Comparison of ENCODE assay signal across 8 mouse cellular contexts in genomic region chr2:152332101-152332825, GRCm38 (mm10). TPM values are rescaled to one million over a fixed set of nuclear protein-coding genes. Genes with fewer than 3 reads are reported as not detected.
DNase-seq lines count a peak whose midpoint lies in the region; ATAC-seq and TF ChIP-seq lines count a peak whose summit lies in the region.

Rbck1 (minus strand) TSS chr2:152332653.

- peak within 1 kb of the TSS; percentile 76 for H3K4me2 ChIP-seq in embryonic facial prominence, embryonic 13.5 days
- peak within 1 kb of the TSS; percentile 88 for H3K4me2 ChIP-seq in limb, embryonic 14.5 days (replicated peaks; ENCODE audit: low read depth, low read length, severe bottlenecking)
- peak within 1 kb of the TSS; percentile 87 for H3K4me2 ChIP-seq in midbrain, postnatal 0 days (ENCODE audit: low read depth, low read length, poor library complexity, severe bottlenecking)

- peak within 1 kb of the TSS; percentile 79 for H3K27ac ChIP-seq in embryonic facial prominence, embryonic 13.5 days
- peak within 1 kb of the TSS; percentile 83 for H3K27ac ChIP-seq in limb, embryonic 14.5 days (replicated peaks; ENCODE audit: low read depth, low read length)
- peak within 1 kb of the TSS; percentile 79 for H3K27ac ChIP-seq in midbrain, postnatal 0 days (ENCODE audit: low read depth, low read length)

- TF ChIP-seq POLR2A in limb, embryonic 14.5 days (IDR thresholded peaks at IDR 0.05; ENCODE audit: borderline replicate concordance, extremely low read depth, insufficient read depth, insufficient read length) = 0 out of 2 replicates have a peak, but pooled peaks have one; percentile 80

- peaks cover 21% of the 10 kb centered on the region for H3K4me1 ChIP-seq in embryonic facial prominence, embryonic 13.5 days
- H3K4me1 ChIP-seq in limb, embryonic 14.5 days (ENCODE audit: control insufficient read depth, insufficient read depth, low read length) = peaks cover 14% of the 10 kb centered on the region
- H3K4me1 ChIP-seq in midbrain, postnatal 0 days (ENCODE audit: insufficient read depth, low read length) = peaks cover 9% of the 10 kb centered on the region

- WGBS in embryonic facial prominence, embryonic 13.5 days = under 1% methylated on average over 54 of the region's 54 CpGs
- WGBS in limb, embryonic 14.5 days = 0% methylated on average over 54 of the region's 54 CpGs
- WGBS in midbrain, postnatal 0 days = under 1% methylated on average over 54 of the region's 54 CpGs

- H3K27me3 ChIP-seq in embryonic facial prominence, embryonic 13.5 days = no peaks in the 10 kb centered on the region
- H3K27me3 ChIP-seq in limb, embryonic 14.5 days (ENCODE audit: control insufficient read depth, insufficient read depth, low read length) = no peaks in the 10 kb centered on the region
- no peaks in the 10 kb centered on the region for H3K27me3 ChIP-seq in midbrain, postnatal 0 days (ENCODE audit: insufficient read depth, low read length)

- H3K4me3 ChIP-seq in embryonic facial prominence, embryonic 13.5 days = peak within 1 kb of the TSS; percentile 82
- peak within 1 kb of the TSS; percentile 92 for H3K4me3 ChIP-seq in limb, embryonic 14.5 days (replicated peaks; ENCODE audit: low read length)
- H3K4me3 ChIP-seq in midbrain, postnatal 0 days (ENCODE audit: low read depth, low read length) = peak within 1 kb of the TSS; percentile 89

- H3K9me3 ChIP-seq in embryonic facial prominence, embryonic 13.5 days = no peaks in the 10 kb centered on the region
- H3K9me3 ChIP-seq in limb, embryonic 14.5 days (ENCODE audit: control insufficient read depth, low read length) = no peaks in the 10 kb centered on the region
- no peaks in the 10 kb centered on the region for H3K9me3 ChIP-seq in midbrain, postnatal 0 days (ENCODE audit: low read length)

- peak; percentile 95 for DNase-seq in 3T3-L1 (ENCODE audit: low read depth, low spot score)
- DNase-seq in adrenal gland, postnatal 36 days = peak; percentile 91 to 92
- DNase-seq in heart, adult 8-10 months (ENCODE audit: low spot score) = peak; percentile 89
- peak; percentile 94 for DNase-seq in kidney, adult 9 months
- peak; percentile 89 for DNase-seq in limb, embryonic 14.5 days (ENCODE audit: low spot score)
- DNase-seq in midbrain, postnatal 0 days (ENCODE audit: low spot score) = peak; percentile 96
- peak; percentile 74 to 75 for DNase-seq in spleen, postnatal 14 days (ENCODE audit: low spot score in 2 of 2)

- H3K9ac ChIP-seq in embryonic facial prominence, embryonic 13.5 days = peak within 1 kb of the TSS; percentile 91
- H3K9ac ChIP-seq in limb, embryonic 14.5 days (ENCODE audit: low read depth, low read length, severe bottlenecking) = peak within 1 kb of the TSS; percentile 86
- H3K9ac ChIP-seq in midbrain, postnatal 0 days (replicated peaks; ENCODE audit: low read length, poor library complexity, severe bottlenecking) = peak within 1 kb of the TSS; percentile 89

- H3K36me3 ChIP-seq in embryonic facial prominence, embryonic 13.5 days = peaks cover 24% of the 10 kb centered on the region
- H3K36me3 ChIP-seq in limb, embryonic 14.5 days (ENCODE audit: control insufficient read depth, insufficient read depth, low read length) = peaks cover 21% of the 10 kb centered on the region
- H3K36me3 ChIP-seq in midbrain, postnatal 0 days (ENCODE audit: insufficient read depth, low read length) = peaks cover 11% of the 10 kb centered on the region

- ATAC-seq in embryonic facial prominence, embryonic 13.5 days (ENCODE audit: insufficient number of reproducible peaks, insufficient read depth, low FRiP score, low TSS enrichment, low read depth) = peak; percentile 88
- ATAC-seq in limb, embryonic 14.5 days (ENCODE audit: low FRiP score, low read depth) = peak; percentile 96
- peak; percentile 96 for ATAC-seq in midbrain, postnatal 0 days (ENCODE audit: low FRiP score)

- TF ChIP-seq CTCF in midbrain, postnatal 0 days (IDR thresholded peaks at IDR 0.05) = 0 out of 2 replicates have a peak, but pooled peaks have one; percentile 1

RNA-seq across cellular contexts. Expression of gene Rbck1, which starts in this region (rescaled TPM):
- 10 to 100 TPM; 85.1 to 94.5 TPM for total RNA-seq in adrenal gland, postnatal 36 days (2021)
- 83.9 and 95.9 TPM in 2 replicates for polyA plus RNA-seq in embryonic facial prominence, embryonic 13.5 days (2015; fragmentation: Nextera tagmentation; extraction: Ambion mirVana)
- 10 to 100 TPM; 36.1 to 51.7 (median 47.6) TPM for total RNA-seq in heart, adult 8-10 months (2022)
- 219 and 287 TPM in 2 replicates for polyA plus RNA-seq in limb, embryonic 14.5 days (2012; rRNA removed)
- polyA plus RNA-seq in limb, embryonic 14.5 days (2014; fragmentation: Nextera tagmentation; extraction: Ambion mirVana) = 89.5 and 94.1 TPM in 2 replicates
- total RNA-seq in midbrain, postnatal 0 days (2014; rRNA removed) = 117 and 118 TPM in 2 replicates
- polyA plus RNA-seq in midbrain, postnatal 0 days (2015; fragmentation: Nextera tagmentation; extraction: Ambion mirVana) = 90.5 and 92.0 TPM in 2 replicates

Comparison
In these comparisons a context has a peak if more than half of its experiments do, and no peak if none do; other contexts are left out.
1. Peak in every context shown above with its lines: DNase-seq, ATAC-seq, H3K4me3 ChIP-seq and H3K27ac ChIP-seq.